Comparison of ENCODE assay signal across 9 mouse cellular contexts in the genomic region with DNA sequence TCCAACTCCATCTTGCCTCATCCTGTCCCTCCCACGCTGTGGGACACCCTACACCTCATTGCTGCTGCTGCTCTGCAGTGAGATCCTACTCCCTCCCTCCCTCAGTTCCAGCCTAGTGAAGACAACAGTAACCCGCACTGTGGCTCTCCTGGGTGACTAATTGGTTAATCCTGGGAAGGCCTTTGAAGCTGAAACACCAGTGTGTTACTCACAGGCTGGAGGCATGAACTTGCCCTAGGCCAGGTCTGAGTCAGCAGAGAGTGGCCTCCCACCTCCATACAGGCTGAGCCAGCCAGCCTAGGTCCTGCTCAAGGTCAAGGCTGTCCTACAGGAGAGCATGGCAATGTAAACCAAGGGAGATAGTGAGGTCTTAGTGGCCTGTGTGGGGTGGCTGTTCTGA. TPM values are rescaled to one million over a fixed set of nuclear protein-coding genes. Genes with fewer than 3 reads are reported as not detected.
DNase-seq lines count a peak whose midpoint lies in the region; ATAC-seq and TF ChIP-seq lines count a peak whose summit lies in the region.
"Had no signal": no experiment of that assay in that cellular context is flagged by ENCODE, and none has a peak within 500 bp of the region (broad histone marks: within the 10 kb centered on the region; RNA-seq: fewer than 3 reads in every experiment).

No protein-coding gene starts in this region.

- DNase-seq in midbrain, embryonic 10.5 days (ENCODE audit: low spot score), result no peak
- DNase-seq in adrenal gland, postnatal 25 days, result peak; percentile 64
- no peak for DNase-seq in right cerebral cortex, postnatal 10 days (ENCODE audit: low spot score in 2 of 2)
- DNase-seq in thymus, postnatal 14 days, result no peak
- DNase-seq: cerebellum, adult 9-11 months had no signal

- no peak overlapping the region for H3K9ac ChIP-seq in midbrain, embryonic 16.5 days (ENCODE audit: low read depth, low read length)
- H3K9ac ChIP-seq in intestine, embryonic 16.5 days (ENCODE audit: low read depth, low read length), result 0 out of 2 replicates have a peak overlapping the region, but pooled peaks have one; percentile 38

- 50% methylated on average over 2 of the region's 2 CpGs for WGBS in midbrain, embryonic 10.5 days
- WGBS in midbrain, embryonic 16.5 days, result 60% methylated on average over 2 of the region's 2 CpGs
- 64% methylated on average over 2 of the region's 2 CpGs for WGBS in intestine, embryonic 16.5 days
- WGBS in small intestine, adult 2 months, result 85% methylated on average over 2 of the region's 2 CpGs

- H3K36me3 ChIP-seq in midbrain, embryonic 10.5 days, result peaks cover 4% of the 10 kb centered on the region; the same call in 1 of the 2 replicates
- H3K36me3 ChIP-seq in midbrain, embryonic 16.5 days (ENCODE audit: control insufficient read depth, insufficient read depth, low read length), result no peaks in the 10 kb centered on the region
- no peaks in the 10 kb centered on the region for H3K36me3 ChIP-seq in intestine, embryonic 16.5 days (ENCODE audit: control insufficient read depth, insufficient read depth, low read length)
- H3K36me3 ChIP-seq in small intestine, adult 2 months (ENCODE audit: control insufficient read depth, insufficient read depth, low read length), result no peaks in the 10 kb centered on the region

- no peak for ATAC-seq in midbrain, embryonic 16.5 days
- ATAC-seq in intestine, embryonic 16.5 days, result peak; percentile 43
- ATAC-seq: forebrain, embryonic 14.5 days had no signal

- H3K9me3 ChIP-seq in midbrain, embryonic 10.5 days (replicated peaks), result no peaks in the 10 kb centered on the region
- no peaks in the 10 kb centered on the region for H3K9me3 ChIP-seq in midbrain, embryonic 16.5 days (replicated peaks; ENCODE audit: control insufficient read depth, low read length, poor library complexity, severe bottlenecking)
- no peaks in the 10 kb centered on the region for H3K9me3 ChIP-seq in intestine, embryonic 16.5 days (ENCODE audit: control insufficient read depth, low read length)

- H3K4me1 ChIP-seq in midbrain, embryonic 10.5 days, result peaks cover 17% of the 10 kb centered on the region
- peaks cover 4% of the 10 kb centered on the region; the same call in 1 of the 2 replicates for H3K4me1 ChIP-seq in midbrain, embryonic 16.5 days (ENCODE audit: control insufficient read depth, insufficient read depth, low read length)
- peaks cover 16% of the 10 kb centered on the region for H3K4me1 ChIP-seq in intestine, embryonic 16.5 days (ENCODE audit: control insufficient read depth, insufficient read depth, low read length)
- peaks cover 15% of the 10 kb centered on the region for H3K4me1 ChIP-seq in small intestine, adult 2 months (ENCODE audit: control insufficient read depth, insufficient read depth, insufficient read length, low read length)

- peak overlapping the region; percentile 5 for H3K27ac ChIP-seq in midbrain, embryonic 10.5 days (replicated peaks)
- H3K27ac ChIP-seq in midbrain, embryonic 16.5 days (ENCODE audit: low read length), result no peak overlapping the region
- H3K27ac ChIP-seq in intestine, embryonic 16.5 days (ENCODE audit: low read length), result peak overlapping the region; percentile 55
- peak overlapping the region; percentile 33; the same call in 1 of the 2 replicates for H3K27ac ChIP-seq in small intestine, adult 2 months (ENCODE audit: insufficient read depth, low read depth, low read length)

- H3K4me3 ChIP-seq in midbrain, embryonic 10.5 days, result no peak overlapping the region
- H3K4me3 ChIP-seq in midbrain, embryonic 16.5 days (ENCODE audit: low read depth, low read length), result no peak overlapping the region
- H3K4me3 ChIP-seq in intestine, embryonic 16.5 days (ENCODE audit: low read length), result no peak overlapping the region
- no peak overlapping the region for H3K4me3 ChIP-seq in small intestine, adult 2 months (ENCODE audit: low read depth, low read length)

- H3K27me3 ChIP-seq in midbrain, embryonic 10.5 days (ENCODE audit: low read depth, poor library complexity, severe bottlenecking), result no peaks in the 10 kb centered on the region
- no peaks in the 10 kb centered on the region for H3K27me3 ChIP-seq in midbrain, embryonic 16.5 days (ENCODE audit: control insufficient read depth, insufficient read depth, low read depth, low read length)
- no peaks in the 10 kb centered on the region for H3K27me3 ChIP-seq in intestine, embryonic 16.5 days (replicated peaks; ENCODE audit: control insufficient read depth, insufficient read depth, low read length)
- no peaks in the 10 kb centered on the region for H3K27me3 ChIP-seq in small intestine, adult 2 months (ENCODE audit: control insufficient read depth, insufficient read depth, low read length)

- no peak for TF ChIP-seq CTCF in small intestine, adult 2 months (IDR thresholded peaks at IDR 0.05; ENCODE audit: extremely low read depth, insufficient read length, insufficient replicate concordance, low read depth, low read length)

- TF ChIP-seq POLR2A in small intestine, adult 2 months (IDR thresholded peaks at IDR 0.05; ENCODE audit: low read depth, low read length), result no peak

- H3K4me2 ChIP-seq in midbrain, embryonic 16.5 days (ENCODE audit: low read length), result no peak overlapping the region
- H3K4me2 ChIP-seq in intestine, embryonic 16.5 days (ENCODE audit: low read depth, low read length), result no peak overlapping the region

RNA-seq across cellular contexts. Expression of a gene that starts 26.4 kb away (rescaled TPM):
- polyA plus RNA-seq in midbrain, embryonic 10.5 days (2016; fragmentation: Nextera tagmentation; extraction: Ambion mirVana), result 252 and 285 TPM in 2 replicates
- polyA plus RNA-seq in midbrain, embryonic 16.5 days (2015; fragmentation: Nextera tagmentation; extraction: Ambion mirVana), result 208 and 220 TPM in 2 replicates
- total RNA-seq in adrenal gland, postnatal 25 days (2021), result 162 and 189 TPM in 2 replicates
- 314 and 329 TPM in 2 replicates for polyA plus RNA-seq in intestine, embryonic 16.5 days (2015; fragmentation: Nextera tagmentation; extraction: Ambion mirVana)
- 117 and 450 TPM in 2 replicates for polyA plus RNA-seq in small intestine, adult 2 months (2012; rRNA removed)

RNA-seq across cellular contexts. Expression of a gene that starts 51.6 kb away (rescaled TPM):
- polyA plus RNA-seq in midbrain, embryonic 10.5 days (2016; fragmentation: Nextera tagmentation; extraction: Ambion mirVana), result 23.8 and 25.3 TPM in 2 replicates
- 21.4 and 26.2 TPM in 2 replicates for polyA plus RNA-seq in midbrain, embryonic 16.5 days (2015; fragmentation: Nextera tagmentation; extraction: Ambion mirVana)
- total RNA-seq in adrenal gland, postnatal 25 days (2021), result 13.0 and 15.4 TPM in 2 replicates
- 20.6 and 22.0 TPM in 2 replicates for polyA plus RNA-seq in intestine, embryonic 16.5 days (2015; fragmentation: Nextera tagmentation; extraction: Ambion mirVana)
- polyA plus RNA-seq in small intestine, adult 2 months (2012; rRNA removed), result 0.42 and 2.6 TPM in 2 replicates
